Mouse (Mus musculus): ENCODE measurements around the gene Camk2n2. TPM values are rescaled to one million over a fixed set of nuclear protein-coding genes. Genes with fewer than 3 reads are reported as not detected.
A peak's percentile ranks its signal among the peaks of the same experiment; 100 is the strongest.

Camk2n2 gene
- total RNA-seq, 2 experiments from 2014 or later = 1.1 to 1.3 TPM

DNA sequence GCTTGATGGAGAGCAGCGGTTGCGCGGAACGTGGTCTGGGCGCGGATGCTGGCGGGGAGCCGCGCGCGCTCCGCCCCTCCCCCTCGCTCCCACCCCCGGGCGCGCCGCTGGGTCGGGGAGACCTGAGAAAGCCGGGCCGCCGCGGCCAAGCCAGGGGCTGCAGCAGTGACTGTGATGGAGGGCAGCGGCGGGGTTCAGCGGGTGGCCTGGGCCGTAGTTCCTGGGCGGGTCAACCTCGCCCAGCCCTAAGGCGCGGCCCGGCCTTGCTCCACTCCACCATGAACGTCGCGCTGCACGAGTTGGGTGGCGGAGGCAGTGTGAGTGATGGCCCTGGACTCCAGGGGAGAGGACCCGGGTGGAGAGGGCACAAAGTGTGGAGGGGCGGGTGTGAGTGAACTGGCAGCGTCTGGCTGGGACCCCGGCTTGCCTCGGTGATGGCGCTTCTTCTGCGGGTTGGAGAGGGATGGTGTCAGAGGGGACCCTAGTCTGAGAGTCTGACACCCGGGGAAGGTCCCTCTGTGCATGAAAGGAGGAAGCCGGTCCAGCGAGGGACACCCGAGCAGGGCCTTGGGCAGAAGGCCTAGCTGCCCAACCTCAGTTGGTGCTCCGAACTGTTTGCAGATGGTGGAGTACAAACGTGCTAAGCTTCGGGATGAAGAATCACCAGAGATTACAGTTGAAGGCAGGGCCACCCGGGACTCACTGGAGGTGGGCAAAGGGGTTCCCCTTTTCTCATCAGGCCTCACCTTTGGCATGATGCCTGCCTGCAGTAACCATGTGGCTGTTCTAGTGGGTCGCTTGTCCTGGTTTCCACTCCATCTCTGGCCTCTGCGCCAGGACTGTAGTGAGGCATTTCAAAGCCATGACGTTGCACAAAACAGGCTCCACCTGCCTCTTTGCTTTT lies 8.9 kb upstream of the Camk2n2 start, which contains the start of gene Ece2:
TSS of gene Ece2 (plus strand) at position 98 of the 904 bp plus-strand sequence.
- Histone ChIP-seq H3K27ac (no peak within 1 kb of the TSS), H3K4me3 (peak within 1 kb of the TSS; percentile 71)
- intact Hi-C loops (cut with DNase I) = no loop called here
- TF ChIP-seq CTCF (IDR thresholded peaks at IDR 0.05) = no peak
- DNase-seq = peak; percentile 35

DNA sequence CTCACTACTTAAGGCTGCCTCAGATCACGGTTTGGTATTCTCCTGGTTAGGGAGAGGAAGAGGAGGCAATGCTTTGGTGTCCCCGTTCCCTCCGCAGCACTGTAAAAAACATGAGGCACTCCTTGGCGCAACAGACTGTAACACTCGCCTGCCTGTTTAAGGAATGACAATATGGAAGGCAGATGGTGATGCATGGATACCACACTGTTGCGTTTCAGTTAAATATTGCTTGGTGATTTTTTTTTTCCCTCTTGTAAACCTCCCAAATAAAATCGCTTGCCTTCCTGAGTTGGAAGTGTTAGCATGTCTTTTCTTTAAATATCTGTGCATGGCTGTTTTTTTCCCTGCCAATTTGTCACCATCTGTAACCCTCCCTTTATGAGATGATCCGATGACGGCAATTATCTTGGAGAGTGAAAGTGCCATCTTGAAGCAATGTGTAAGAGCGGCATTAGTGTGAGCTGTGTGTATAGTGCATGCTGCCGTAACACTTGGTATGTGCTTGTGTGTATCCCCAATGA lies 7.8 kb upstream of the Camk2n2 start:
- no peak for DNase-seq
- no peak overlapping the region for H3K4me3 ChIP-seq
- no peak for TF ChIP-seq CTCF (IDR thresholded peaks at IDR 0.05)
- intact Hi-C loops (cut with DNase I) = no loop called here
- no peak overlapping the region for H3K27ac ChIP-seq

DNA sequence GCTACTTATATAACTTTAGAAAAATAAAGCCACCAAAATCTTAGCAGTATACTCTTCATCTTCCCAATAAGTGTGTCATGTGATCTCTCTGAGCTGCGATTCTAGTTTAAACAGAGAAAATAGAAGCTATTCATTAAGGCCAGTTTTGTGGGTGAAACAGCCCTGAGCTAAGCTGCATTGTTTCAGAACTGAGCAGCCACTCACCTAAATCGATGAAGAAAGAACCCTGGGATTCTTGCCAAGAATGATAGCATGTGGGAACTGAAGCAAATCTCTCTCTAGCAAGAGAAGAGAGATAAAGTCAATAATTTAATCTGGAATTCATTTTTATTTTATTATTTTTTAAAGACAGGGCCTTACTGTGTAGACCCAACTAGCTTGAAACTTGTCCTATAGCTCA lies 2.1 kb upstream of the Camk2n2 start:
- no peak overlapping the region for H3K4me3 ChIP-seq
- DNase-seq = no peak
- TF ChIP-seq CTCF (IDR thresholded peaks at IDR 0.05) = no peak
- no peak overlapping the region for H3K27ac ChIP-seq
- intact Hi-C loops (cut with DNase I) = no loop called here

GRCm38 (mm10) chr16:20621991-20622685 lies 1.1 kb upstream of the Camk2n2 start:
- peak; percentile 76 for DNase-seq
- H3K4me3 ChIP-seq = peak overlapping the region; percentile 84
- intact Hi-C loops (cut with DNase I) = no loop called here
- no peak overlapping the region for H3K27ac ChIP-seq
- no peak for TF ChIP-seq CTCF (IDR thresholded peaks at IDR 0.05)

DNA sequence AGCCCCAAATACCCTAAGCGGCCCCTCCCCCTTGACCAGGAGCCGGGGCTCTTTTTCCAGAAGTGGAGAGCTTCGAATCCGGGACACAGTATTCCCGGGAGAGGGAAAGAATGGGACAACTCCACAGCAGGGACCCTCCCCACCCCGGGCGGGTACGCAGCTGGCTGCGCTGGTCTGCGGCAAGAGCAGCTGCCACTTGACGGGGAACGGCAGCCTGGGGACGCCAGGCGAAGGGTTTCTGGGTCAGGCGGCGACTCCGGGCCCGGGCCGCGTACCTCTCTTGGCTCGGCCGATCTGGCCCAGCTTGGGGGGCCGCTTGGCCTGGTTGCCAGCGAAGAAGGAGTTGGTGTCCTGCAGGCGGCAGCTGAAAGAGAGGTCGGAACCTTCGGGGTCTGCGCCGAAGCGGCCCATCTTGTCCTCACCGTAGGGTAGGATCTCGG lies 316 bp downstream of the Camk2n2 start:
- intact Hi-C loops (cut with DNase I) = no loop called here
- H3K27ac ChIP-seq = no peak overlapping the region; the same call in 1 of the 2 replicates

GRCm38 (mm10) chr16:20620399-20620735 lies 720 bp downstream of the Camk2n2 start:
- intact Hi-C loops (cut with DNase I) = no loop called here
- Histone ChIP-seq H3K4me3 (peak overlapping the region; percentile 84), H3K27ac (no peak overlapping the region)
- no peak for TF ChIP-seq CTCF (IDR thresholded peaks at IDR 0.05)
- no peak for DNase-seq

More for the DNA sequence above, 316 bp downstream of the Camk2n2 start:
- TF ChIP-seq CTCF (IDR thresholded peaks at IDR 0.05) = no peak
- no peak for DNase-seq
- H3K4me3 ChIP-seq = peak overlapping the region; percentile 84

DNA sequence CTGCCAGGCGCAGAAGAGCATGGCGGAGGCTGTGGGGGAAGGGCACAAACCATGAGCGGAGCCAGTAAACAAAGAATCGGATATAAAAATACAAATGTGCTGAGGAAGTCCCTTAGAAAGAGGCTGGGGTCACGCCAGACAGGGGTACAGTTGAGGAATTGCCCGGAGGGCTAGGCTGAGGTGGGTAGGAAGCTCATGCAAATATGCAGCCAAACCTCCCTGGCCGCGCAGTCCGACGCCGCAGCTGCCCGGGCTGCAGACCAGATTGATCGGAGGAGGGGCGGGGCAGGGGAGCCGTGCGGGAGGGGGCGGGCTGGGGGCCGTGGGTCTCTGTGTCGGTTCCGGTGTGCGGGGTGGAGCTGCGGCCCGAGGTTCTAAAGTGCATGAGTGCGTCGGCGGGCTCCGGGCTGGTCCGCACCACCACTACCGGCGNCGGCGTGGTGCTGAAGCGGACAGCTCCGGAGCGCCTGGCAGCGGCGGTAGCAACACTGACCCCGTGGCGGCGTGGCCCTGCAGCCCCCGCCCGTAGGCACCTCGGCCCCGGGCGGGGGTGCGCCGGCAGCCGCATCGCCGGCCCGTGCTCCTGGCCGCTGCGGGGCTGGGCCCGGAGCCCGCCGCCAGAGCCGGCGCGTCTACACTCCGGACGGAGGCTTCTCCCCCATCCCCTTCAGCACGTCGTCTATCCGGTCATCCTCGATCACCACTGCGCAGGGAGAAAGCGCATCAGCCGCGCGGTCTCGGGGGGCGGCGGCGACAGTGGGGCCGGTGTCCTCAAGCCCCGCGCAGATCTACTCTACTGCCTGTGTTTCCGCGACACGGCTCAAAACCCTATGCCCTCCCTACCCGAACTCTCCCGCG lies 1.3 kb downstream of the Camk2n2 start:
- Histone ChIP-seq H3K27ac (no peak overlapping the region), H3K4me3 (peak overlapping the region; percentile 84)
- peak; percentile 56 for DNase-seq
- TF ChIP-seq CTCF (IDR thresholded peaks at IDR 0.05) = no peak
- intact Hi-C loops (cut with DNase I) = no loop called here

GRCm38 (mm10) chr16:20611357-20612227 lies 9.5 kb downstream of the Camk2n2 start, which contains the start of the genes Eef1akmt4, Gm49333 and Alg3:
Gene Eef1akmt4, plus strand, starts transcription at chr16:20611593.
Gene Gm49333, plus strand, starts transcription at chr16:20611610.
Gene Alg3, minus strand, starts transcription at chr16:20611735.
- H3K4me3 ChIP-seq = peak within 1 kb of the TSS; percentile 86
- intact Hi-C loops (cut with DNase I) = loop anchor here (2.0 to 5.0 kb wide), 2 partner anchors 39 to 74 kb away; partner anchors contain the start of genes Ap2m1 and Psmd2

GRCm38 (mm10) chr16:20610501-20611356 lies 10.4 kb downstream of the Camk2n2 start:
- DNase-seq = peak; percentile 77
- Histone ChIP-seq H3K4me3 (peak overlapping the region; percentile 86), H3K27ac (peak overlapping the region; percentile 93)
- no peak for TF ChIP-seq CTCF (IDR thresholded peaks at IDR 0.05)
- intact Hi-C loops (cut with DNase I) = loop anchor here (2.0 to 5.0 kb wide), 2 partner anchors 40 to 73 kb away; partner anchors contain the start of genes Ap2m1 and Psmd2

More at GRCm38 (mm10) chr16:20611357-20612227, 9.5 kb downstream of the Camk2n2 start, which contains the start of the genes Eef1akmt4, Gm49333 and Alg3:
- H3K27ac ChIP-seq = peak within 1 kb of the TSS; percentile 93
- no peak for TF ChIP-seq CTCF (IDR thresholded peaks at IDR 0.05)
- DNase-seq = peak; percentile 94

GRCm38 (mm10) chr16:20604705-20605104 lies 16.4 kb downstream of the Camk2n2 start:
- DNase-seq = peak; percentile 52
- intact Hi-C loops (cut with DNase I) = no loop called here
- Histone ChIP-seq H3K4me3 (no peak overlapping the region), H3K27ac (no peak overlapping the region)
- no peak for TF ChIP-seq CTCF (IDR thresholded peaks at IDR 0.05)
